Comparison of ENCODE assay signal across 24 mouse cellular contexts in the genomic region with DNA sequence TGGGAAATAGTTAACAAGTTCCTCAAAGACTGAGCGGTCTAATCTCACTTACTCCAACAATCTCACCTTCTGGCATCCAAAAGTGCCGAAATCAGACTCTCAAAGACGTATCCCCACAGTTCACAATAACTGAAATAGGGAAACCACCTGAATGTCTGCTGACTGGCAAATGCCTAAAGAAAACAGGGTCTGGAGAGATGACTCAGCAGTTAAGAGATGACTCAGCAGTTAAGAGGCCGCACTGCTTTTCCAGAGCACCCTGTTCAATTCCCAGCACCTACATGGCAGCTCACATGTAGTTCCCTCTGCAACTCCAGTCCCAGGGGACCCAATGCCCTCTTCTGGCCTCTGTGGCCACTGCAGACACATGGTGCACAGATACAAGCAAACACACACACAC. TPM values are rescaled to one million over a fixed set of nuclear protein-coding genes. Genes with fewer than 3 reads are reported as not detected.
DNase-seq lines count a peak whose midpoint lies in the region; TF ChIP-seq lines count a peak whose summit lies in the region.
"Had no signal": no experiment of that assay in that cellular context is flagged by ENCODE, and none has a peak within 500 bp of the region (broad histone marks: within the 10 kb centered on the region; RNA-seq: fewer than 3 reads in every experiment).

No protein-coding gene starts in this region.

- no peaks in the 10 kb centered on the region for H3K36me3 ChIP-seq in C2C12 (ENCODE audit: control insufficient read depth, insufficient read depth)
- H3K36me3 ChIP-seq in splenic B cell, adult 2 months (ENCODE audit: control insufficient read depth, insufficient read depth, low read length, poor library complexity, severe bottlenecking): peaks cover 10% of the 10 kb centered on the region; the same call in 1 of the 2 replicates
- H3K36me3 ChIP-seq: embryonic facial prominence, embryonic 10.5 days; hindbrain, embryonic 12.5 days; liver, embryonic 13.5 days; midbrain, embryonic 13.5 days had no signal

- DNase-seq in ES-CJ7 (ENCODE audit: low read depth, low spot score): peak; percentile 48
- peak; percentile 65 for DNase-seq in ZHBTc4 (ENCODE audit: low read depth, low spot score)
- peak; percentile 6 for DNase-seq in splenic B cell, adult 2 months (ENCODE audit: low read depth, low spot score)
- DNase-seq in embryo, embryonic 11 days: no peak
- DNase-seq in layer of hippocampus, postnatal 14 days (ENCODE audit: low spot score in 2 of 2): no peak
- no peak for DNase-seq in gastrocnemius, postnatal 14 days
- no peak for DNase-seq in kidney, postnatal 4 days
- DNase-seq: adrenal gland, postnatal 10 days; cerebellum, adult 9-10 months; gastrocnemius, postnatal 10 days; heart, adult 2 months; kidney, adult 18-20 months; kidney, postnatal 10 days; liver, embryonic 13.5 days; lung, adult 2 months; lung, postnatal 14 days; right cerebral cortex, postnatal 14 days; thymus, postnatal 14 days had no signal

- intact Hi-C loops in gastrocnemius, postnatal 14 days (cut with DNase I; ENCODE audit: low total_unique reads): loop anchor here (10.0 kb wide), 1 partner anchor 127 kb away; no protein-coding TSS in a partner anchor

- no peaks in the 10 kb centered on the region for H3K27me3 ChIP-seq in C2C12 (ENCODE audit: control insufficient read depth, insufficient read depth, insufficient read length)
- no peaks in the 10 kb centered on the region; the same call in 1 of the 2 replicates for H3K27me3 ChIP-seq in splenic B cell, adult 2 months (ENCODE audit: control insufficient read depth, insufficient read depth, low read length, poor library complexity, severe bottlenecking)
- H3K27me3 ChIP-seq: hindbrain, embryonic 12.5 days; liver, embryonic 13.5 days; midbrain, embryonic 13.5 days had no signal

- H3K79me2 ChIP-seq in C2C12 (ENCODE audit: control insufficient read depth, insufficient read depth): no peaks in the 10 kb centered on the region

- no peak overlapping the region for H3K4me3 ChIP-seq in C2C12 (ENCODE audit: insufficient read depth, poor library complexity, severe bottlenecking)
- H3K4me3 ChIP-seq: embryonic facial prominence, embryonic 10.5 days; heart, adult 2 months; hindbrain, embryonic 12.5 days; liver, embryonic 13.5 days; midbrain, embryonic 13.5 days had no signal

- H3ac ChIP-seq in C2C12 (ENCODE audit: control insufficient read depth, insufficient read length, low read depth): no peak overlapping the region

- no peaks in the 10 kb centered on the region for H3K79me3 ChIP-seq in C2C12 (ENCODE audit: low read depth)

- TF ChIP-seq CTCF in C2C12 (IDR thresholded peaks at IDR 0.05; ENCODE audit: control insufficient read depth, insufficient read depth, insufficient read length): no peak

TF ChIP-seq in C2C12, 6 proteins besides CTCF, POLR2A, EP300 and RAD21:
- TF ChIP-seq FOSL1 (IDR thresholded peaks at IDR 0.05; ENCODE audit: insufficient read depth, low read length, poor library complexity, severe bottlenecking) (peak; percentile 4), MYOG (IDR thresholded peaks at IDR 0.05; ENCODE audit: control insufficient read depth, extremely low read depth, insufficient read length) (no peak)

RNA-seq across cellular contexts. Expression of a gene that starts 13.9 kb away (rescaled TPM):
- polyA plus RNA-seq in C2C12 (2012; fragmentation: generic; extraction: Trizol): not detected
- under 1 TPM; 0.36 to 0.48 TPM for total RNA-seq in layer of hippocampus, postnatal 14 days (2021)
- total RNA-seq in gastrocnemius, postnatal 14 days (2021): not detected
- total RNA-seq: heart, postnatal 25 days had no signal
- polyA plus RNA-seq: heart, adult 2 months; heart, embryonic 14.5 days; hindbrain, embryonic 12.5 days; midbrain, embryonic 13.5 days had no signal

RNA-seq across cellular contexts. Expression of a gene that starts 29.3 kb away (rescaled TPM):
- 9.9 TPM for polyA plus RNA-seq in C2C12 (2012; fragmentation: generic; extraction: Trizol)
- total RNA-seq in layer of hippocampus, postnatal 14 days (2021): 10 to 100 TPM; 79.0 to 87.6 TPM
- 10 to 100 TPM in 1 of 2 experiments, 1 to 10 TPM in 1; 9.0 to 10.0 TPM for total RNA-seq in gastrocnemius, postnatal 14 days (2021)

Comparison
In these comparisons a context has a peak if more than half of its experiments do, and no peak if none do; other contexts are left out.
1. DNase-seq: peak in ES-CJ7 (single experiment), ZHBTc4 (single experiment) and splenic B cell, adult 2 months (single experiment); none in embryo, embryonic 11 days (single experiment), layer of hippocampus, postnatal 14 days (0 of 2), gastrocnemius, postnatal 14 days (single experiment) and kidney, postnatal 4 days (0 of 2).
2. RNA of a gene that starts 29.3 kb away (total RNA-seq): 79.0 to 87.6 TPM in layer of hippocampus, postnatal 14 days; 9.0 to 10.0 TPM in gastrocnemius, postnatal 14 days; every median in the first group is over 4 times any median in the second.